Mouse (Mus musculus) midbrain, embryonic 12.5 days (tissue): Measurements from ENCODE around the gene Naa10. TPM values are rescaled to one million over a fixed set of nuclear protein-coding genes. Genes with fewer than 3 reads are reported as not detected.

Experiments
- ATAC-seq: fragments of 200-750 bp; cut with Nextera tagmentation; 2 replicates; pipeline ENCODE4 v1.8.0; 2017; ENCODE audit warnings: low read depth, moderate TSS enrichment, moderate library complexity; ENCODE audit not compliant: low FRiP score
- H3K27ac ChIP-seq: fragments of 300-500 bp; sonication (generic); replicated peaks from 2 replicates; pipeline ENCODE4 v1.5.1; 2016; ENCODE audit warnings: mild to moderate bottlenecking
- H3K27me3 ChIP-seq: fragments of 300-500 bp; sonication (generic); 2 replicates; pipeline ENCODE4 v1.6.1; 2016; ENCODE audit warnings: mild to moderate bottlenecking
- H3K36me3 ChIP-seq: fragments of 300-500 bp; sonication (generic); 2 replicates; pipeline ENCODE4 v1.6.1; 2016
- H3K4me1 ChIP-seq: fragments of 300-500 bp; sonication (generic); 2 replicates; pipeline ENCODE4 v1.6.1; 2016
- H3K4me2 ChIP-seq: fragments of 300-500 bp; sonication (generic); replicated peaks from 2 replicates; pipeline ENCODE4 v1.6.1; 2016; ENCODE audit warnings: mild to moderate bottlenecking, moderate library complexity
- H3K4me3 ChIP-seq: fragments of 300-500 bp; sonication (generic); 2 replicates; pipeline ENCODE4 v1.5.1; 2016; ENCODE audit warnings: mild to moderate bottlenecking
- H3K9ac ChIP-seq: fragments of 300-500 bp; sonication (generic); replicated peaks from 2 replicates; pipeline ENCODE4 v1.6.1; 2016; ENCODE audit warnings: mild to moderate bottlenecking, moderate library complexity
- H3K9me3 ChIP-seq: fragments of 300-500 bp; sonication (generic); 2 replicates; pipeline ENCODE4 v1.6.1; 2016; ENCODE audit warnings: mild to moderate bottlenecking
- WGBS: fragments of 180-500 bp; shearing (Covaris S2); methylation state at CpG from one replicate; pipeline ENCODE4 v1.1.7; 2016; 5-methylcytosine and 5-hydroxymethylcytosine counted together
- polyA plus RNA-seq: library from polyadenylated mRNA; unstranded; fragments of >200 nt; fragmentation: Nextera tagmentation; extraction: Ambion mirVana; gene quantifications from 2 replicates; pipeline ENCODE4 v1.2.1, GENCODE M21; 2016

Naa10 gene
- polyA plus RNA-seq, 1 experiment from 2014 or later, result 119 TPM

GRCm38 (mm10) chrX:73911156-73911555 is 10.6 kb downstream of the Naa10 start:
- H3K9me3 ChIP-seq, result no peaks in the 10 kb centered on the region
- H3K36me3 ChIP-seq, result no peaks in the 10 kb centered on the region
- H3K4me3 ChIP-seq, result peak overlapping the region; percentile 10; the same call in 1 of the 2 replicates
- no peaks in the 10 kb centered on the region; the same call in 1 of the 2 replicates for H3K27me3 ChIP-seq
- H3K4me2 ChIP-seq, result peak overlapping the region; percentile 38
- no peaks in the 10 kb centered on the region for H3K4me1 ChIP-seq
- H3K9ac ChIP-seq, result no peak overlapping the region
- 23% methylated on average over 19 of the region's 26 CpGs for WGBS
- no peak for ATAC-seq
- no peak overlapping the region for H3K27ac ChIP-seq

GRCm38 (mm10) chrX:73910451-73910850 is 11.3 kb downstream of the Naa10 start:
- Histone ChIP-seq H3K27ac (no peak overlapping the region), H3K4me2 (no peak overlapping the region), H3K9me3 (no peaks in the 10 kb centered on the region), H3K36me3 (no peaks in the 10 kb centered on the region), H3K9ac (no peak overlapping the region), H3K4me1 (no peaks in the 10 kb centered on the region), H3K27me3 (no peaks in the 10 kb centered on the region; the same call in 1 of the 2 replicates), H3K4me3 (no peak overlapping the region)
- ATAC-seq, result no peak

DNA sequence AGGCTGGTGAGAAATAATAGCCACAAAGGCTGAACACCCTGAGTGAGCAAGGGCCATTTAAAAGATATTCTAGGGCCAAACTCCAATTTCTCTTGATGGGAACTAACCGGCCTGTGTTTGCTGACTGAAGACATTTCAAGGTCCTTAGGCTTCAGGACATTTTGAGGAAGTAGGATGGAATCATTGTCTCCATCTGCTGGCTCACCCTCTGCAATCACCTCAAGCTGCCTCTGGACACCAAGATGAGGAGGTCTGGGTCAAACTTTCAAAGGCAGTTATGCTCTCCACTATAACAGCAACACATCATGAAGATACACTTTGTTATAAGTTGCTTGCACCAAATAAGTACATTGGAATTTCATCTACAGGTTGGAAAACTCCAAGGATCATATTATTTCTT is 11.7 kb downstream of the Naa10 start:
- ATAC-seq, result no peak
- Histone ChIP-seq H3K27me3 (no peaks in the 10 kb centered on the region; the same call in 1 of the 2 replicates), H3K27ac (no peak overlapping the region), H3K36me3 (no peaks in the 10 kb centered on the region), H3K9ac (no peak overlapping the region), H3K9me3 (no peaks in the 10 kb centered on the region), H3K4me1 (no peaks in the 10 kb centered on the region), H3K4me3 (no peak overlapping the region), H3K4me2 (no peak overlapping the region)
- WGBS, result 72% methylated on average over 1 of the region's 1 CpGs

- no peaks in the 10 kb centered on the region for H3K9me3 ChIP-seq
- H3K4me3 ChIP-seq, result no peak overlapping the region
- no peak for ATAC-seq
- H3K27me3 ChIP-seq, result no peaks in the 10 kb centered on the region
- H3K36me3 ChIP-seq, result no peaks in the 10 kb centered on the region
- 73% methylated on average over 3 of the region's 3 CpGs for WGBS
- no peak overlapping the region for H3K9ac ChIP-seq
- H3K4me2 ChIP-seq, result no peak overlapping the region
- no peaks in the 10 kb centered on the region for H3K4me1 ChIP-seq
- no peak overlapping the region for H3K27ac ChIP-seq
Observed at GRCm38 (mm10) chrX:73897959-73898358, 23.8 kb downstream of the Naa10 start.

- H3K4me1 ChIP-seq, result no peaks in the 10 kb centered on the region
- no peaks in the 10 kb centered on the region for H3K9me3 ChIP-seq
- no peak for ATAC-seq
- no peaks in the 10 kb centered on the region for H3K27me3 ChIP-seq
- H3K27ac ChIP-seq, result no peak within 1 kb of the TSS
- H3K9ac ChIP-seq, result no peak within 1 kb of the TSS
- WGBS, result 23% methylated on average over 2 of the region's 2 CpGs
- no peak within 1 kb of the TSS for H3K4me2 ChIP-seq
- H3K36me3 ChIP-seq, result no peaks in the 10 kb centered on the region
- no peak within 1 kb of the TSS for H3K4me3 ChIP-seq
Observed at GRCm38 (mm10) chrX:73895719-73896118, 26.0 kb downstream of the Naa10 start, which contains the start of gene L1cam. TSS of gene L1cam (minus strand) at chrX:73896105.

- 91% methylated on average over 14 of the region's 14 CpGs for WGBS
- no peak overlapping the region for H3K4me2 ChIP-seq
- H3K4me1 ChIP-seq, result no peaks in the 10 kb centered on the region
- no peak overlapping the region for H3K9ac ChIP-seq
- no peak overlapping the region for H3K27ac ChIP-seq
- H3K9me3 ChIP-seq, result no peaks in the 10 kb centered on the region
- ATAC-seq, result no peak
- H3K27me3 ChIP-seq, result no peaks in the 10 kb centered on the region
- H3K4me3 ChIP-seq, result no peak overlapping the region
- no peaks in the 10 kb centered on the region for H3K36me3 ChIP-seq
Observed at GRCm38 (mm10) chrX:73892833-73893232, 28.9 kb downstream of the Naa10 start.

DNA sequence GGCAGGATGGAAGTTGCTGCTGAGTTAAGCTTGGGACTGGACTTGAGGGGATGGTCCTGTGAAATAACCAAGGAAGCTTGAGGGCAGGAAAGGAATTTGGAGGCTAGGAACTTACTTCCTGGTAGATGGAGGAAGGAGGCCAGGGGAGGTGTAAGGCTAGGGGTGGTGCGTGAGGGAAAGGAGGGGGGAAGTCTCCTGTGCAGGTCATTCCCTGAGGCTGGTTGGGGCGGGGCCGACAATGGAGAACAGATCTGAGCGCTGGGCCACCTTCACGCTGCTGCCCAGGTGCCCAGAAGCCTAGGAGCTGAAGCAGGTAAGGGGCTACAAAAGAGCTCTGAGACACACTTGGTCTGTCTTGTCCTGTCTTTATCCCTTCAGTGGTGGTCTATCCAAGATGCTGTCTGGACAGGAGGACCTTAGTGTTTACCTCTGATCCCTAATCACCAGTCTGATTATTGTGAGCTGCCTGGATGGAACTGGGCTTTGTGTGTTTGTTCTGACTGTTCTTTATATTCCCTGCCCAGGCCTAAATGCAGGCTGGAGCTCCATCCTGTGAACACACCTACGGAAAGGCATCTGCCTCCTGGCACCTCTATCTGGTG is 30.1 kb downstream of the Naa10 start, which contains the start of gene Avpr2:
Gene Avpr2, plus strand, starts transcription at position 552 of the 602 bp plus-strand sequence.
- Histone ChIP-seq H3K9me3 (no peaks in the 10 kb centered on the region), H3K4me3 (no peak within 1 kb of the TSS), H3K4me1 (no peaks in the 10 kb centered on the region), H3K4me2 (no peak within 1 kb of the TSS), H3K9ac (no peak within 1 kb of the TSS), H3K27me3 (no peaks in the 10 kb centered on the region), H3K36me3 (no peaks in the 10 kb centered on the region), H3K27ac (no peak within 1 kb of the TSS)
- WGBS, result 84% methylated on average over 6 of the region's 6 CpGs
- ATAC-seq, result no peak

DNA sequence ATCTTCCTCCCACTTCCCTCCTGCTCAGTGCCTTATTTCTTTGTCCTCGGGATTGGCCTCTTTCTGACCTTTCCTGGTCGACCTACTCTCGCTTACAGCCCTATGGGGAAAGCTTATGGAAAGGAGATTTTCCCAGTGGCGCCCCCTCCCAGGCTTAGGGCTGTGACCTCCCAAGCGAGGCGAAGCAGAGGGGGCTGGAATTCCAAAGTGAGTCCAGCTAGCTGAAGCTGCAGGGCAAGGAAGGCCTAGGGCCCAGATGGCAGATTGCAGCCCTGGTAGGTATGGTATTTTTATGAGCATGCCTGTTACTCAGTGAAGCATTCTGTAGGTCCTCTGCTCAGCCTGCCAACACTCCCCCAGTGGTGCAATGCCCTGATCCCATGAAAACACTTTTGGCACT is 40.3 kb downstream of the Naa10 start:
- H3K4me1 ChIP-seq, result no peaks in the 10 kb centered on the region
- H3K9ac ChIP-seq, result no peak overlapping the region
- WGBS, result 22% methylated on average over 6 of the region's 6 CpGs
- no peaks in the 10 kb centered on the region for H3K9me3 ChIP-seq
- peak overlapping the region; percentile 63; the same call in 1 of the 2 replicates for H3K4me2 ChIP-seq
- no peak overlapping the region for H3K4me3 ChIP-seq
- peak; percentile 31; the same call in 1 of the 2 replicates for ATAC-seq
- peaks cover 23% of the 10 kb centered on the region for H3K27me3 ChIP-seq
- no peak overlapping the region for H3K27ac ChIP-seq
- no peaks in the 10 kb centered on the region for H3K36me3 ChIP-seq

DNA sequence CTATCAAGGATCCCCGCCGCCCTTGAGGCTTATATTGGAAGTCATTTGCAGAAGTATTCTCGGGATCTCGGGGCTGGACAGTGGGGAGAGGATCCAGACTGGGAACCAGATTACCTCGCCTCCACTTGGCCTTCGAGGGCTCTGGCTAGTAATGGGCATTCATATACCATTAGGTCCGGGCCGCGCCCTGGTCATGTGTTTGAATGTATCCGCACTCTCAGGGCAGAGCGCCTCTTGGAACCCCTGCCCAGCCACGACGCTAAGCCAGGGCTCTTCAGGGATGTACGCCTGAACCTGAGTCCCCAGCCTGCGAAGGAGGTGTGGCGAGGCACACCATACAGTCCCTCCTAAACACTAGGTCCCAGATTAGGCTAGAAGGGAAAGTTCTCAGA is 40.7 kb downstream of the Naa10 start:
- Histone ChIP-seq H3K27ac (no peak overlapping the region), H3K4me2 (peak overlapping the region; percentile 63)

DNA sequence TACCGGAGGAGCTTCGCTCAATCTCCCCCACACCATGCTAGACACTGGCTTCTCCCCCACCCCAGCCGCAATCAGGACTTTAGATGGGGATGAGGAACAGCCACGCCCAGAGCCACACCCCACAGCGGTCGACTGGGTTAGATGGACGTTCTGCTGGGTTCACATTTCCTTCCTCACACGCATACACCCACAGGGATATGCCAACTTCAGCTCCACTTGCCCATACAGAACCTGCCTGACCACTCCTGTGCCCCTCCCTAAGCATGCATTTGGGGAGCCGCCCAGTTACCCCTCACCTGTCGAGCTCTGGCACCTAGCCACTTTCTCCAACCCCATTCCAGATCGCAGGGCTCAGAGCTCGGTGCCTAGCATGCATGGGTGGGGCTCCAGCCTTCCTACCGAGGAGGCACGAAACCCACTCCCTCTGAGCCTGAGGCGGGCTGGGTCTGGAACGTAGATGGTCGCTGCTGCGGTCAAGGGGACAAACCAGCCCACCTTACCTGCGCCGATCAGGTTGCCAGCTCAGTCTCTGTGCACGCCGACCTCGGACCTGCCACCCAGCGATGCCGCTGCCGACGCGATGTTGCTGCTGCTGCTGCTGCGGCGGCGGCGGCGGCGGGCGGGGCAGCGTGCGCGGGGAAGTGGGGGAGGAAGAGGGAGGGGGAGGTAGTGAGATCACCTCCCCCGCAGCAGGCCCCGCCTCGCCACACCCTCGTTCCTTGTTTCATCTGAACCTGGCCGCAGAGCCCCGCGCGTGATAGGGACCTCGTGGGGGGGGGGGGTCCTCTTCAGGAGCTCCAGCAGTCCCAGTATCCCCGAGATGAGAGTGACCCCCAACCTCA is 41.3 kb downstream of the Naa10 start:
- H3K4me3 ChIP-seq, result peak overlapping the region; percentile 49
- H3K36me3 ChIP-seq, result no peaks in the 10 kb centered on the region
- peak; percentile 58 for ATAC-seq
- H3K27ac ChIP-seq, result no peak overlapping the region; the same call in 1 of the 2 replicates
- no peaks in the 10 kb centered on the region for H3K4me1 ChIP-seq
- no peaks in the 10 kb centered on the region for H3K9me3 ChIP-seq
- H3K27me3 ChIP-seq, result peaks cover 23% of the 10 kb centered on the region
- H3K4me2 ChIP-seq, result peak overlapping the region; percentile 63
- H3K9ac ChIP-seq, result peak overlapping the region; percentile 60
- WGBS, result 19% methylated on average over 42 of the region's 48 CpGs

More for the DNA sequence above, 40.7 kb downstream of the Naa10 start:
- H3K9me3 ChIP-seq, result no peaks in the 10 kb centered on the region
- H3K27me3 ChIP-seq, result peaks cover 23% of the 10 kb centered on the region
- H3K4me1 ChIP-seq, result no peaks in the 10 kb centered on the region
- peak overlapping the region; percentile 49 for H3K4me3 ChIP-seq
- H3K9ac ChIP-seq, result peak overlapping the region; percentile 60; the same call in 1 of the 2 replicates
- peak; percentile 55 for ATAC-seq
- WGBS, result 12% methylated on average over 16 of the region's 16 CpGs
- no peaks in the 10 kb centered on the region for H3K36me3 ChIP-seq

- Histone ChIP-seq H3K9me3 (no peaks in the 10 kb centered on the region), H3K36me3 (no peaks in the 10 kb centered on the region), H3K4me1 (no peaks in the 10 kb centered on the region), H3K4me2 (peak overlapping the region; percentile 13; the same call in 1 of the 2 replicates), H3K27ac (no peak overlapping the region), H3K4me3 (no peak overlapping the region), H3K9ac (no peak overlapping the region), H3K27me3 (peaks cover 23% of the 10 kb centered on the region)
- no peak for ATAC-seq
- 83% methylated on average over 1 of the region's 1 CpGs for WGBS
Observed at GRCm38 (mm10) chrX:73877014-73877413, 44.7 kb downstream of the Naa10 start.

- Histone ChIP-seq H3K4me3 (no peak overlapping the region), H3K4me1 (no peaks in the 10 kb centered on the region), H3K36me3 (no peaks in the 10 kb centered on the region), H3K9ac (no peak overlapping the region), H3K4me2 (peak overlapping the region; percentile 13; the same call in 1 of the 2 replicates), H3K27me3 (peaks cover 18% of the 10 kb centered on the region), H3K9me3 (no peaks in the 10 kb centered on the region), H3K27ac (no peak overlapping the region)
- 72% methylated on average over 2 of the region's 2 CpGs for WGBS
- ATAC-seq, result no peak
Observed at GRCm38 (mm10) chrX:73875881-73876280, 45.9 kb downstream of the Naa10 start.
